Comparison of ENCODE assay signal across 13 mouse cellular contexts in the genomic region with DNA sequence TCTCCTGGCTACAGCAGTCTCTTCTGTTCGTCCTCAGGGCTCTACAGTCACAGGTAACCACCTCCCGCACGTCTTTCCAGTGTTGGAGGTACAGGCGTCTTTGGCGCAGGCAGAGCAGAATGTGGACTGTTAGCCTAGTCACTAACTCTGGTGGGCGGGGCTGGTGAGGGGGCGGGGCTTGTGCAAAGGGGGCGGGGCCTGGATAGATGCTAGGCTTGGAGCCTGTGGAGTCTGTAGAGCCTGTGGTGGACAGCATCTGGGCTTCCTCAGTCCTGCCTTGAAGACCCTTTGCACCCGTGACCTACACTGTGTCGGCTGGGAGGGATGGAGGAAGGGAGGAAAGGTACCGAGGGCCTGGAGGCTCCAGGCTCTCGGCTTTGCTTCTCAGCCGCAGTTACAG. TPM values are rescaled to one million over a fixed set of nuclear protein-coding genes. Genes with fewer than 3 reads are reported as not detected.
DNase-seq lines count a peak whose midpoint lies in the region; ATAC-seq and TF ChIP-seq lines count a peak whose summit lies in the region.
"Had no signal": no experiment of that assay in that cellular context is flagged by ENCODE, and none has a peak within 500 bp of the region (broad histone marks: within the 10 kb centered on the region; RNA-seq: fewer than 3 reads in every experiment).

Gene Gm6583 (minus strand): TSS at position 124 of the 400 bp plus-strand sequence.

- TF ChIP-seq CTCF in liver, embryonic 14.5 days (IDR thresholded peaks at IDR 0.05; ENCODE audit: low read depth) = no peak
- no peak for TF ChIP-seq CTCF in midbrain, postnatal 0 days (IDR thresholded peaks at IDR 0.05)

- TF ChIP-seq EP300 in liver, embryonic 14.5 days (IDR thresholded peaks at IDR 0.05; ENCODE audit: low read depth) = no peak

- WGBS in kidney, embryonic 15.5 days = 62% methylated on average over 13 of the region's 13 CpGs
- 57% methylated on average over 13 of the region's 13 CpGs for WGBS in embryonic facial prominence, embryonic 13.5 days
- WGBS in liver, embryonic 14.5 days (ENCODE audit: insufficient replicate concordance) = 48% methylated on average over 13 of the region's 13 CpGs
- WGBS in midbrain, postnatal 0 days = 61% methylated on average over 13 of the region's 13 CpGs

- no peak within 1 kb of the TSS for H3K27ac ChIP-seq in kidney, embryonic 15.5 days
- no peak within 1 kb of the TSS for H3K27ac ChIP-seq in embryonic facial prominence, embryonic 13.5 days
- no peak within 1 kb of the TSS for H3K27ac ChIP-seq in liver, embryonic 14.5 days
- H3K27ac ChIP-seq in midbrain, postnatal 0 days (ENCODE audit: low read depth, low read length) = no peak within 1 kb of the TSS

- H3K4me3 ChIP-seq in kidney, embryonic 15.5 days (replicated peaks) = no peak within 1 kb of the TSS
- H3K4me3 ChIP-seq in embryonic facial prominence, embryonic 13.5 days = no peak within 1 kb of the TSS
- H3K4me3 ChIP-seq in liver, embryonic 14.5 days (ENCODE audit: insufficient read depth in 1 of 2, low read depth in 2 of 2, low read length in 2 of 2) = no peak within 1 kb of the TSS
- no peak within 1 kb of the TSS for H3K4me3 ChIP-seq in midbrain, postnatal 0 days (ENCODE audit: low read depth, low read length)

- no peak within 1 kb of the TSS for H3K9ac ChIP-seq in kidney, embryonic 15.5 days
- H3K9ac ChIP-seq in embryonic facial prominence, embryonic 13.5 days = no peak within 1 kb of the TSS
- no peak within 1 kb of the TSS for H3K9ac ChIP-seq in liver, embryonic 14.5 days (replicated peaks)
- H3K9ac ChIP-seq in midbrain, postnatal 0 days (replicated peaks; ENCODE audit: low read length, poor library complexity, severe bottlenecking) = no peak within 1 kb of the TSS

- no peaks in the 10 kb centered on the region for H3K4me1 ChIP-seq in kidney, embryonic 15.5 days
- no peaks in the 10 kb centered on the region for H3K4me1 ChIP-seq in embryonic facial prominence, embryonic 13.5 days
- H3K4me1 ChIP-seq in liver, embryonic 14.5 days (replicated peaks; ENCODE audit: control insufficient read depth in 2 of 2, insufficient read depth in 2 of 2, low read length in 1 of 2) = peaks cover 15 to 30% of the 10 kb centered on the region in 2 experiments
- no peaks in the 10 kb centered on the region for H3K4me1 ChIP-seq in midbrain, postnatal 0 days (ENCODE audit: insufficient read depth, low read length)

- no peak for DNase-seq in kidney, postnatal 4 days
- peak; percentile 41 for DNase-seq in ES-CJ7 (ENCODE audit: low read depth, low spot score)
- no peak for DNase-seq in liver, embryonic 14.5 days (ENCODE audit: low read depth in 3 of 3, low spot score in 3 of 3)
- no peak for DNase-seq in cerebellum, adult 18-20 months
- DNase-seq in cerebellum, postnatal 10 days = no peak
- no peak for DNase-seq in midbrain, postnatal 0 days (ENCODE audit: low spot score)
- DNase-seq: cerebellum, adult 9-11 months; heart, postnatal 14 days; right cerebral cortex, postnatal 14 days had no signal

- no peak within 1 kb of the TSS for H3K4me2 ChIP-seq in kidney, embryonic 15.5 days
- H3K4me2 ChIP-seq in embryonic facial prominence, embryonic 13.5 days = no peak within 1 kb of the TSS
- no peak within 1 kb of the TSS for H3K4me2 ChIP-seq in liver, embryonic 14.5 days (ENCODE audit: low read depth)
- H3K4me2 ChIP-seq in midbrain, postnatal 0 days (ENCODE audit: low read depth, low read length, poor library complexity, severe bottlenecking) = no peak within 1 kb of the TSS

- H3K9me3 ChIP-seq in kidney, embryonic 15.5 days (replicated peaks) = no peaks in the 10 kb centered on the region
- no peaks in the 10 kb centered on the region for H3K9me3 ChIP-seq in embryonic facial prominence, embryonic 13.5 days
- no peaks in the 10 kb centered on the region for H3K9me3 ChIP-seq in liver, embryonic 14.5 days (ENCODE audit: control insufficient read depth, low read length)
- no peaks in the 10 kb centered on the region for H3K9me3 ChIP-seq in midbrain, postnatal 0 days (ENCODE audit: low read length)

- ATAC-seq in kidney, embryonic 15.5 days (replicated peaks; ENCODE audit: low FRiP score) = peak; percentile 22; the same call in 1 of the 2 replicates
- peak; percentile 49; the same call in 1 of the 2 replicates for ATAC-seq in embryonic facial prominence, embryonic 13.5 days (ENCODE audit: insufficient number of reproducible peaks, insufficient read depth, low FRiP score, low TSS enrichment, low read depth)
- ATAC-seq in liver, embryonic 14.5 days (ENCODE audit: insufficient read depth) = peak; percentile 39; the same call in 1 of the 2 replicates
- no peak for ATAC-seq in midbrain, postnatal 0 days (ENCODE audit: low FRiP score)
- ATAC-seq: activated CD4-positive, CD25-positive, alpha-beta regulatory T cell, adult 4 months had no signal

- peaks cover 60% of the 10 kb centered on the region for H3K36me3 ChIP-seq in kidney, embryonic 15.5 days
- H3K36me3 ChIP-seq in embryonic facial prominence, embryonic 13.5 days = peaks cover 78% of the 10 kb centered on the region
- no peaks in the 10 kb centered on the region for H3K36me3 ChIP-seq in liver, embryonic 14.5 days (replicated peaks; ENCODE audit: control insufficient read depth, insufficient read depth, low read depth)
- peaks cover 42% of the 10 kb centered on the region for H3K36me3 ChIP-seq in midbrain, postnatal 0 days (ENCODE audit: insufficient read depth, low read length)

- H3K27me3 ChIP-seq in kidney, embryonic 15.5 days = no peaks in the 10 kb centered on the region
- no peaks in the 10 kb centered on the region for H3K27me3 ChIP-seq in embryonic facial prominence, embryonic 13.5 days
- no peaks in the 10 kb centered on the region for H3K27me3 ChIP-seq in liver, embryonic 14.5 days (ENCODE audit: control insufficient read depth, insufficient read depth, low read length)
- H3K27me3 ChIP-seq in midbrain, postnatal 0 days (ENCODE audit: insufficient read depth, low read length) = no peaks in the 10 kb centered on the region

RNA-seq across cellular contexts. Expression of gene Gm6583, which starts in this region (rescaled TPM):
- polyA plus RNA-seq in kidney, embryonic 15.5 days (2015; fragmentation: Nextera tagmentation; extraction: Ambion mirVana) = 0.19 and 0.26 TPM in 2 replicates
- polyA plus RNA-seq in embryonic facial prominence, embryonic 13.5 days (2015; fragmentation: Nextera tagmentation; extraction: Ambion mirVana) = 0.18 and 0.34 TPM in 2 replicates
- 0.03 and 0.09 TPM in 2 replicates for polyA plus RNA-seq in liver, embryonic 14.5 days (2012; rRNA removed)
- polyA plus RNA-seq in liver, embryonic 14.5 days (2014; fragmentation: Nextera tagmentation; extraction: Ambion mirVana) = 0.08 TPM in 1 of 2 replicates, not detected in the other
- not detected in 2 replicates for total RNA-seq in midbrain, postnatal 0 days (2014; rRNA removed)
- polyA plus RNA-seq in midbrain, postnatal 0 days (2015; fragmentation: Nextera tagmentation; extraction: Ambion mirVana) = 0.12 TPM in 1 of 2 replicates, not detected in the other
- total RNA-seq: neutrophil, adult 5-6 weeks had no signal
- polyA plus RNA-seq: activated CD4-positive, CD25-positive, alpha-beta regulatory T cell, adult 4 months had no signal

Comparison
In these comparisons a context has a peak if more than half of its experiments do, and no peak if none do; other contexts are left out.
1. Peak in ATAC-seq in kidney, embryonic 15.5 days; RNA of the gene not detected or under 1 TPM.
2. Peak in ATAC-seq in embryonic facial prominence, embryonic 13.5 days; RNA of the gene not detected or under 1 TPM.
3. Peak in ATAC-seq in liver, embryonic 14.5 days; RNA of the gene not detected or under 1 TPM.